Comparison of ENCODE assay signal across 8 mouse cellular contexts in the genomic region with DNA sequence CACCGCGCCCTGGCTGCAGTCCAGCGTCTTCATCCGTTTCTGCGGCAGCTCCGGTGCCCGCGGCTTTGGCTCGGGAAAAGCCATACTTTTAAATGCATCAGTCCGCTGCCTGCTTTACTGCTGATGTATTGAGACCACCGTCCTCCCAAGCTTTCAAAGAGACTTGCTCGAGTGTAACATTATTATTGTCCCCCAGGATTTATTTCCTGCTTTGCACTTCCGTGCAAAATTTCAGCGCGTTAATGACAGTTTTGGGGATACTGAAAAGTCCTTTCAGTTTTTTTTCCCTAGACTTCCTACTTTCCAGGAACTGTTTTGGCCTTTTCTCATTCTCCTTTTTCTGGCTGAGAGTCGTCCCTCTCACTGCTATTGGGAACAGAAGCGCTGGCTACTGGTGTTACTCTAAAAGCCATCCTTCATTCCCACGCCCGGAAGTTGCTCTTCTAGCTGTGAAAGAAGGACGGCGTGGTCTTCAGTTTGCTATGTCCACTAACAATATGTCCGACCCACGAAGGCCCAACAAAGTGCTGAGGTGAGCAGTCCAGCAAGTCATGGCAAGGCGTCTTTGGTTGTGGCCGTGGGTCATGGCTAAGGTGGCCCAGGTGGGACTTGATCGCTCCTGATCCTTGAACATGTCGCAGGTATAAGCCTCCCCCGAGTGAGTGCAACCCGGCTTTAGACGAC. TPM values are rescaled to one million over a fixed set of nuclear protein-coding genes. Genes with fewer than 3 reads are reported as not detected.
DNase-seq lines count a peak whose midpoint lies in the region; ATAC-seq and TF ChIP-seq lines count a peak whose summit lies in the region.

A gene (plus strand): TSS at position 209 of the 684 bp plus-strand sequence.

- H3K27me3 ChIP-seq in intestine, embryonic 14.5 days (replicated peaks; ENCODE audit: control insufficient read depth, insufficient read depth, low read length), result no peaks in the 10 kb centered on the region
- H3K27me3 ChIP-seq in limb, embryonic 11.5 days (ENCODE audit: control insufficient read depth, insufficient read depth, low read length), result no peaks in the 10 kb centered on the region
- peaks cover 7% of the 10 kb centered on the region; the same call in 1 of the 2 replicates for H3K27me3 ChIP-seq in midbrain, embryonic 12.5 days
- no peaks in the 10 kb centered on the region for H3K27me3 ChIP-seq in splenic B cell, adult 2 months (ENCODE audit: control insufficient read depth, insufficient read depth, low read length, poor library complexity, severe bottlenecking)

- H3K9ac ChIP-seq in intestine, embryonic 14.5 days (ENCODE audit: low read length), result peak within 1 kb of the TSS; percentile 81
- H3K9ac ChIP-seq in limb, embryonic 11.5 days (ENCODE audit: low read length), result peak within 1 kb of the TSS; percentile 83
- peak within 1 kb of the TSS; percentile 85 for H3K9ac ChIP-seq in midbrain, embryonic 12.5 days (replicated peaks)

- peaks cover 32% of the 10 kb centered on the region for H3K36me3 ChIP-seq in intestine, embryonic 14.5 days (ENCODE audit: control insufficient read depth, insufficient read depth, low read length)
- peaks cover 4% of the 10 kb centered on the region for H3K36me3 ChIP-seq in limb, embryonic 11.5 days (ENCODE audit: control insufficient read depth, insufficient read depth, low read length)
- H3K36me3 ChIP-seq in midbrain, embryonic 12.5 days, result peaks cover 32% of the 10 kb centered on the region
- no peaks in the 10 kb centered on the region; the same call in 1 of the 2 replicates for H3K36me3 ChIP-seq in splenic B cell, adult 2 months (ENCODE audit: control insufficient read depth, insufficient read depth, low read length, poor library complexity, severe bottlenecking)

- no peaks in the 10 kb centered on the region for H3K9me3 ChIP-seq in intestine, embryonic 14.5 days (ENCODE audit: control insufficient read depth, low read length)
- no peaks in the 10 kb centered on the region for H3K9me3 ChIP-seq in limb, embryonic 11.5 days (ENCODE audit: control insufficient read depth, low read length)
- no peaks in the 10 kb centered on the region for H3K9me3 ChIP-seq in midbrain, embryonic 12.5 days

- no peak for TF ChIP-seq CTCF in cortical plate, adult 2 months (IDR thresholded peaks at IDR 0.05; ENCODE audit: extremely low read depth, insufficient read depth, low read length)

- peak within 1 kb of the TSS; percentile 20; the same call in 1 of the 2 replicates for H3K27ac ChIP-seq in cortical plate, adult 2 months (ENCODE audit: insufficient read depth, low read length)
- peak within 1 kb of the TSS; percentile 64 for H3K27ac ChIP-seq in intestine, embryonic 14.5 days (ENCODE audit: low read depth)
- no peak within 1 kb of the TSS; the same call in 1 of the 2 replicates for H3K27ac ChIP-seq in limb, embryonic 11.5 days (replicated peaks; ENCODE audit: low read depth, low read length)
- H3K27ac ChIP-seq in midbrain, embryonic 12.5 days (replicated peaks), result no peak within 1 kb of the TSS; the same call in 1 of the 2 replicates

- peak within 1 kb of the TSS; percentile 85 for H3K4me2 ChIP-seq in intestine, embryonic 14.5 days (ENCODE audit: low read length)
- peak within 1 kb of the TSS; percentile 75 for H3K4me2 ChIP-seq in limb, embryonic 11.5 days (ENCODE audit: low read depth, severe bottlenecking)
- peak within 1 kb of the TSS; percentile 96 for H3K4me2 ChIP-seq in midbrain, embryonic 12.5 days (replicated peaks)

- DNase-seq in urinary bladder, adult 2 months (ENCODE audit: low spot score), result no peak
- no peak for DNase-seq in urinary bladder, postnatal 10 days (ENCODE audit: low spot score)
- peak; percentile 34 for DNase-seq in gastrocnemius, postnatal 25 days
- DNase-seq in intestine, embryonic 14.5 days (ENCODE audit: low spot score), result peak; percentile 89
- peak; percentile 75 for DNase-seq in limb, embryonic 11.5 days (ENCODE audit: low spot score)
- peak; percentile 77 for DNase-seq in splenic B cell, adult 2 months (ENCODE audit: low read depth, low spot score)

- H3K4me3 ChIP-seq in cortical plate, adult 2 months (ENCODE audit: insufficient read depth, low read length), result peak within 1 kb of the TSS; percentile 81
- H3K4me3 ChIP-seq in intestine, embryonic 14.5 days (ENCODE audit: low read depth, low read length), result peak within 1 kb of the TSS; percentile 92
- peak within 1 kb of the TSS; percentile 82 for H3K4me3 ChIP-seq in limb, embryonic 11.5 days (ENCODE audit: low read depth, low read length)
- H3K4me3 ChIP-seq in midbrain, embryonic 12.5 days, result peak within 1 kb of the TSS; percentile 83

- peak; percentile 18 for ATAC-seq in intestine, embryonic 14.5 days (replicated peaks; ENCODE audit: low FRiP score, low TSS enrichment, low read depth)
- ATAC-seq in limb, embryonic 11.5 days (ENCODE audit: insufficient number of reproducible peaks, low FRiP score, low TSS enrichment, low read depth), result peak; percentile 2; the same call in 1 of the 2 replicates
- ATAC-seq in midbrain, embryonic 12.5 days (ENCODE audit: low FRiP score, low read depth), result peak; percentile 31; the same call in 1 of the 2 replicates

- no peak for TF ChIP-seq POLR2A in cortical plate, adult 2 months (IDR thresholded peaks at IDR 0.05; ENCODE audit: extremely low read depth, insufficient read depth, low read length)

- under 1% methylated on average over 30 of the region's 30 CpGs for WGBS in intestine, embryonic 14.5 days
- WGBS in limb, embryonic 11.5 days, result under 1% methylated on average over 30 of the region's 30 CpGs
- under 1% methylated on average over 30 of the region's 30 CpGs for WGBS in midbrain, embryonic 12.5 days

- peaks cover 9% of the 10 kb centered on the region for H3K4me1 ChIP-seq in cortical plate, adult 2 months (ENCODE audit: control insufficient read depth, insufficient read depth, low read length)
- peaks cover 16% of the 10 kb centered on the region; the same call in 1 of the 2 replicates for H3K4me1 ChIP-seq in intestine, embryonic 14.5 days (replicated peaks; ENCODE audit: control insufficient read depth, insufficient read depth, low read length)
- peaks cover 12% of the 10 kb centered on the region; the same call in 1 of the 2 replicates for H3K4me1 ChIP-seq in limb, embryonic 11.5 days (ENCODE audit: control insufficient read depth, insufficient read depth, low read length)
- peaks cover 34% of the 10 kb centered on the region for H3K4me1 ChIP-seq in midbrain, embryonic 12.5 days

RNA-seq across cellular contexts. Expression of the gene that starts here (rescaled TPM):
- polyA plus RNA-seq in urinary bladder, adult 2 months (2012; rRNA removed), result 95.6 and 103 TPM in 2 replicates
- 120 and 139 TPM in 2 replicates for polyA plus RNA-seq in cortical plate, adult 2 months (2012; rRNA removed)
- total RNA-seq in gastrocnemius, postnatal 25 days (2021), result 10 to 100 TPM; 39.8 to 43.1 TPM
- 142 and 156 TPM in 2 replicates for polyA plus RNA-seq in intestine, embryonic 14.5 days (2014; fragmentation: Nextera tagmentation; extraction: Ambion mirVana)
- polyA plus RNA-seq in limb, embryonic 11.5 days (2014; fragmentation: Nextera tagmentation; extraction: Ambion mirVana), result 112 and 115 TPM in 2 replicates
- polyA plus RNA-seq in midbrain, embryonic 12.5 days (2016; fragmentation: Nextera tagmentation; extraction: Ambion mirVana), result 114 and 119 TPM in 2 replicates

Comparison
In these comparisons a context has a peak if more than half of its experiments do, and no peak if none do; other contexts are left out.
1. DNase-seq: peak in gastrocnemius, postnatal 25 days (single experiment), intestine, embryonic 14.5 days (single experiment), limb, embryonic 11.5 days (single experiment) and splenic B cell, adult 2 months (single experiment); none in urinary bladder, adult 2 months (single experiment) and urinary bladder, postnatal 10 days (single experiment).
2. H3K27ac ChIP-seq: peak in cortical plate, adult 2 months (single experiment) and intestine, embryonic 14.5 days (single experiment); none in limb, embryonic 11.5 days (single experiment) and midbrain, embryonic 12.5 days (single experiment).
3. Peak in every context shown above with its lines, with median percentiles within 50 percentile points of each other: H3K4me3 ChIP-seq, ATAC-seq, H3K4me2 ChIP-seq and H3K9ac ChIP-seq.